Mouse (Mus musculus) heart, adult 9 months (tissue): ENCODE results near the gene Pcca.

Experiments
- DNase-seq, 2 experiments: peaks; one replicate each; pipeline ENCODE4 v3.0.0; 2022; ENCODE audit warnings: low spot score in 2 of 2

Gene Pcca

DNA sequence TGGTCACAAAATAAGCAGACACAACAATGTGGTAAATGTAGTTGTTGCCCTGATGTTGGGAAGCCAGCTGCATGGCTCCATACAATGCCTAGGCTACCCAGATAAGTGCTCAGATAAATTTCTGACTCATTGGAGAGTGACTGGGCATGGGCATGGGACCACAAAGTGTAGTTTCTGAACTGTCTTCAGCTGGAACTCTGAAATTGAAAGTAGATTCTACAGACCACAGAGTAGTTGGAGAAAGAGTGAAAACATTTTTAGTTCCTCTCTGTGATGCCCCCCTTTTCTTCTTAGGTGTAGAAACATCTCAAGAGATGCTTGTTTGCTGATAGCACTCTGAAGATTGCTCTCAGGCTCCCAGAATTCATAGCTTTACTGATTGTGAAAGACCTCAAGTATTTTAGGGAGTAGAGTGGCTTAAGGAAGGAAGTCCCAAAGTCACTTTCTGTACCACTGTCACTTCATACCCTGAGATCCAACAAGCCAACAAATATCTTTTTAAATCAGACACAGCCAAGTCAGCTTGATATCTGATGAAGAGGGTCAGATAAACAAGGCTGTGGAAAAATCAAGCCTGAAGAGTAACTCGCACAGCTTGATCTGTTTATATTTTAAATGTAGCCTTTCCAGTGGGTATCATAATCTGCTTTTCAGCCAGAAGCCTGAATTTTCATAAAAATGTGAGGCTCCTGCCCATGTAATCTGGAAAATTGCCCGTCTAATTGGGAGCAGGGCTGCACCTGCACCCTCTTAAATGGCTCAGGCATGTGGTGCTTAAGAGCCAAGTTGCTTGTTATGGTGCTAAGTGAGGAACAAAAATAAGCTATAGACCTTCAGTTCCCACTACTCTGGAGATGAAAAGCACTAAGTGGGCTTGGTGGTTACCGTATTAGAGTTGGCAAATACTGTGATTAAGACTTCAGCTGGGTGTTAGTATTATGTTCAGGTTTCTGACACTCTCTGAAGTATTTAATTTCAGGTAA, 214.0 kb downstream of the Pcca start:
- DNase-seq: no peak

DNA sequence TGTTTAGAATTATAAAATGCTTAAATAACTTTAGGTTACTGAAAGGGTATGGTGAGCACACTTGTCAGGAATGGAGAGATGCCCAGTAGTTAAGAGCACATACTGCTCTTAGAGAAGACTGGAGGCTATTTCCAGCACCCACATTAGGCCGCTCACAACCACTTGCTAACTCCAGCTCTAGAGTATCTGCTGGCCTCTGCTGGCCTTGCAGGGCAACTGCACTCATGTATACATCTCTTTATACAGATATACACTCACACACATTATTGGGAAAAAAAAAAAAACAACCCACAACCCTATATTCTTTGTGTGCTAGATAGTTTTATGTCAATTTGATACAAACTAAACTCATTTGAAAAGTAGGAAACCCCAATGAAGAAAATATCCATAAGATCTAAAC, 217.4 kb downstream of the Pcca start:
- no peak for DNase-seq

DNA sequence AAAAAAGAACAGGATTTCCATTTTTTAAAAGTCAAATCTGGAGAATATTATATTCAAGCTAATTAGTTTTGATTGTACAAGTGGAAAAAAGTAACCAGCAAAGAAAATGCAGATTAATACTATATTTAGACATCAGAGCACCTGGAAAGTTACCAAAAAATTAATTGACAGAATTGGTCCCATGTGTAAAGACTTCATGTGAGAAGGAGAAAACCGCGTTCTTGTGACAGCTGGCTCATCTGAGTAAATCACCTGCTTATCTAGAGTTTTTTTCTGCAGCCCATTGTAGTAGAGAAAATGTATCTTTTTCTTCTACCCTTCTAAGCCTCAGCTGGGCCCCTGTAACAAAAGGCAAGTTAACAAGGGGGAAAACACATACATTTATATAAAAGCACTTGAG, 219.2 kb downstream of the Pcca start:
- DNase-seq: no peak

DNA sequence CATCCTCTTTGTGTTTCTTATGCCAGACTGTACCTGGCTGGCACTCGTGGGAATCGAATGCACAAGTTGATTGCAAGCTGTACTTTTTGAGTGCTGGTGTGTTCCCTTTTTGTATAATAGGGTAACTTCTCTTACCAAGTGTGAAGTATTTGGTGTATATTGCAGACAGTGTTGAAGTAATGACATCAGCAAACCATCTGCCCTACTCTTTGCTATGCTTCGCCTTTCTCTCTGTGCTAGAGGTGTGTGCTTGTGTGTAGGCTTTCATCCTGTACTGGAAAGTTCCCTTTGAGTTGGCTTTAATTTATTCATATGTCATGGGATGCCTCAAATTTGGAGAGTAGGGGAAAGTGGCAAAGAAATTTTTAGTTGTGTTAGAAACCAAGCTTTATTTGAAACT, 220.2 kb downstream of the Pcca start:
- DNase-seq: no peak

DNA sequence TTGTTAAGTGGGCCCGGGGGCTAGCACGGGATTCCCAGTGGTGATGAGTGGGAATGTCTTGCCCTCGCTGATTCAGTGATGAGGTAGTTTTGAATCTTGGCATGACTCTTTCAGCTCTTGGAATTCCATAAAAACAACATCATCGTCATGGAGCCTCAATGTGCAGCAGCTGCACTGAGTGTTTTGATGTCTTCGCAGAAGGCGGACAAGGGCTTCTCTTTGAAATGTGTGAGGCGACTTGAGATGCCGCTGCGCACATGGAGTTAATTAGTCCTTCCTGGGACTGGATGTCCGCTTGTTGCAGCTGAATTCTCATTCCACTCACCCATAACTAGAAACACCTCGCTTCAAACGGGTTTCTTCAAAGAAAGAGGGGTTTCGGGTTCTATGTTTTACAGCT, 221.4 kb downstream of the Pcca start:
- DNase-seq: no peak

DNA sequence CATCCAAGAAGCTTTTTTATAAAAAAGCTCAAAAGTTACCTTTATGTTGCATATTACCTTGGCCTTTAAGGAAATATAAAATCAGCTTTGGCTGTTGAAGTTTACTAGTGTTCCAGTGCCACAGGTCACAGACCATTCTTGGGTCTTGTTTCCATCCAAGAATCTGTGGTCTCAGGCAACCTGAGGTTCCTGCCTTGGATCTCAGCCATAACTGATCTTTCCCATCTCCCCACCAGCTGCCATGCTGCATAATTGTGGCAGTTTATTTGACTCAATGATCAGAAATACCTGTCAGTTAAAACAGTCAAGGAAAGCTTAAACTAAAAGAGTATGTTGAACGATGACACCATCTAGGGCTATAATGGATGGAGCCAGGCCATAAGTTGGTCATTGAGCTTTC, 222.5 kb downstream of the Pcca start:
- no peak for DNase-seq

DNA sequence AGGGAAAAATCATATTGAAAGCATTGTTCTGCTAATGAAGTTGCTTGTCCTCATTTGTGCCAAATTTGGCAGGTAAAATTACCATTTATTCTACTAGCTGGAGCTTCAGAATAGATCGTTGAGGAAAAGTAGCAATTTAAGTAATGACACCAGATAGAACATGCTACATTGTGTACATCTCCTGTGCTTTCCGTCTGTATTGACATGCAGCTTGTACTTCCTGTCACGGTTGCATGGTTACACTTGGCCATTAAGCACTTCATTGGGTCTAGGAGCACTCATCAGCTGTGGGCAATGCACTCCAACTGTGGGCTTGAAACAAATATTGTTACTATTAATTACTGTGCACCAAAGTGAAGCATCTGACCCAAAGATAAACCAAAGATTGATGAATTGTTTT, 225.8 kb downstream of the Pcca start:
- DNase-seq: no peak

DNA sequence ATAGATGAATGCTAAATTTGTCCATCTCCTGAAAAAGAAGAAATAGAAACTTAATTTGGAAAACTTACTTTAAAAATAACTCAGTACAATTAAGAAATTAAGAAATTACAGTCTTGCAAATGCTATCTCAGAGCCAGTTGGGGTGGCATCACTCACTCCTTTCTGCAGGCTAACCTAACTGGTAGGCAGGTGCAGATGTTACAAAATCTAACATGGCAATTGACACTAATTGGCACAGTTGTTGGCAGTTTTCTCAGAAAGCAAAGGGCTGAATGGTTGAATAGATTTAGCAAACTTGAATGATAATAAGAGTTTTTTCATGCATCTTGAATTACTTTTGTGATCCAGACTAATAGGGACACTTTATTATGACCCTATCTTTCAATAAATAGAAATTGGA, 226.7 kb downstream of the Pcca start:
- no peak for DNase-seq

DNA sequence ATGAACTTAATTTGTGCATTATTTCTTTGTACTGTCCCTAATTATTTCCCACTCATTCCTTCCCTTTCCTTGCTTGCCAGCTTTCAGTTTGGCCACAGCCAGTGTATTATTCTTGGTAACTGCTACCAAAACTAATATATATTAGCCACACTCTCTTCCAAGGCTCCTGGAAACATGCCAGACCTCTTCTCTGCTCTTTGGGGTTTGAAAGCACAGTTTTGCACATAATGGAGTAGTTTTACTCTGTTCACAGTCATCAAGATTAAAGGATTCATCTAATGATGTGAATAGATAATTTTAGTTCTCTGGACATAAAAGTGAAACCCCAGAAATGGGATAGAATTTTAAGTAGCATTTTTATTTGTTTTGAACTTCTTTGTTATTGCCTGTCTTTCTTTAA, 228.5 kb downstream of the Pcca start:
- no peak for DNase-seq

DNA sequence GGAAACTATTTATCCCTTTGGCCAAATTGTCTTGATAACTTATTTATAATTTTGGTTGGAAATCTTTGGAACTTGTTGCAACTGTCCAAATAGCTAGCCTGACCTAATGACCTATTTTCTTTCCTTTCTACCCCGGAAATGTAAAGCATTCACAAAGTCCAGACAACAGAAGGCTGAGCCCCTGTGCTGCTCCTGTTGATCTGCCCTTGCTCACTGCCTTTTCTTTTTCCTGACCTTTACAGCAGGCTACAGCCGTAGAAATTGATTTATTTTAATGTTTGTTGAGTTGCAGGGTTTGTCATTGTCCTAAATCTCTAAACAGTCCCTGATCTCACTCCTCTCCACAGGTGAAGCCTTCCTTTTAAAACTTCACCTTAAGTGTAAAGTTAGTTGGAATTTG, 231.8 kb downstream of the Pcca start:
- DNase-seq: no peak

DNA sequence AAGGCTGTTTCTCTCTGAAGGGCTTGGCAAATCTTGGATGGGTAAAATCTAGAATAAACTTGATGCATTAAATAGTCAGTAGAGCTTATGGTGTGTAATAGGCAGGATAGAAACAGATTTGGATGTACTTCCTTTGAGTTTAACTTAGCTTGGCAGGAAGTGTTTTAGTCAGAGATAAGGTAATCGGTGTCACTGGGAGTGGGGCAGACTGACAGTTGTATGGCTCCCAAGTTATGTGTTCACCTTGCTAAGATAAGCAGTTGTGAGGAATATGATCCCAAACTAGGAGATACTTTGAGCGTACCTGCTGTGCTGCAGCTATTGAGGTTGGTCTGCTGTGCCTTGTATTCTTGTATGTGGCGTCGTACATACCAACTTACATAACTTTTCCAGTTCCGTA, 232.3 kb downstream of the Pcca start:
- no peak for DNase-seq

DNA sequence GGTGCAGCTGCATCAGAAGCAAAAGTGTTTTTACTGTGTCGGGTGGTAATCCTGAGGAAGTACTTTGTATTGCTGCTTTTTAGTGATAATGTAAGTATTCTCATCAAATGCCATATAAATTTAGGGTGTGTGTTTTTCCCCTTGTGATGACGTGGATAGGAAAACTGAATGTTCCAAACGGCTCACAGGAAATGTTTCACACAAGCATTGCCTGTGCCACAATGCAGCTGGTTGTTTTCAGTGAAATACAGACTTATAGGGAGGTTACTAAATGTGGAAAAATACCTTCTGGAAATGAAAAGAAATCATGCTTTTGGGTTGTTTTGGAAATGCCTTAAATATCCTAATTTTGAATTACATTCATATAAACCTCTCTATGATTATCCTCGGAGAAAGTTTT, 250.6 kb downstream of the Pcca start:
- no peak for DNase-seq

DNA sequence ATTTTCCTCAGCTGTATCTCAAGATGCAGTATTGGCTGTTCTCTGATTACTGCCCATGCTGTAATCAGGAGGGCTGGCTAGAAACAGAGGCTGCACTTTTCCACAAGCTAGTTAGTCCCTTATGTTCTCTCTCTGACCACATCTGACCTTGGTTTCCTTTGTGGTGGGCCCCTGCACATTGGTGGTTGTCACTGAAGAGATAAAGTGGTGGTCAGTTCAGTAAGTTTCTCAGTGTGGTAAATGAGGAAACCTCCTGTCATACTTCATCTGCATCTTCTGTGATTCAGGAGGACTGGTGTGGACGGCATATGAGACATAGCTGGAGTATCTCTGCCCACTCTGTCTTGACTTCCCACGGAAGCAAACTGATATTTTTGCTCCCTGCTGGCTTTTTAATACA, 254.1 kb downstream of the Pcca start:
- DNase-seq: no peak

DNA sequence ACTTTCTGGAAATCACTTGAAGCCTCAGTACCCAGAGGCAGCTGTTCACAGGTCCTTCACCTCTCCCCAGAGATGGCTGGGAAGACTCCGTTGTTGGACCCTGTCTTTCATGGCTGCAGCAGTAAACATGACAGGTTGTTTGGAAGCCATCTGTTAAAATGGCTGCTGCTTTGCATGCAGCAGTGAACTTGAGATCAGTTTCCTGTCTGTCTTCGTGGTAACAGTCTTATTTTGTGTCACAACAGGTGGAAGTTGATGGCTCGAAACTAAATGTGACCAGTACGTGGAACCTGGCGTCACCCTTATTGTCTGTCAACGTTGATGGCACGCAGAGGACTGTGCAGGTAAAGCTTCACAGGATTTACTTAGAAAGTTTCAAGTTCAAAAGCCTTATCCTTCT, 256.0 kb downstream of the Pcca start:
- no peak for DNase-seq

DNA sequence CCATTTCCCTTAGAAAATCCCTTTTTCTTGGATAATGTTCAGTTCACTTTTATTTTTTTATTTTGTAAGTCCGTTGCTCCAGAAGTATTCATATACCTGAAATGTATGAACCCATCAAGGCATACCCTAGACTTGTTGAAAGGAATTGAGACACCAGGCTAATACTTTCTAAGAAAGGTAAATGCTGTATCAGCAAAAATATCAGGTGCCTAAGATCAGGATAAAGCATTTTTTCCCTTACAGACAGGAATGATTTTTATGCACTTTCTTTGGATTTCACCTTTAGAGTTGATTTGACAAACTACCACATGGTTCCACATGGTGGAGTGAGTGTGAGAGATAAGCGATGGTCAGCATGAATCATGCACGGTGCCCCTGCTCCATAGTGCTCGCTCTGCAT, 259.2 kb downstream of the Pcca start:
- DNase-seq: no peak

DNA sequence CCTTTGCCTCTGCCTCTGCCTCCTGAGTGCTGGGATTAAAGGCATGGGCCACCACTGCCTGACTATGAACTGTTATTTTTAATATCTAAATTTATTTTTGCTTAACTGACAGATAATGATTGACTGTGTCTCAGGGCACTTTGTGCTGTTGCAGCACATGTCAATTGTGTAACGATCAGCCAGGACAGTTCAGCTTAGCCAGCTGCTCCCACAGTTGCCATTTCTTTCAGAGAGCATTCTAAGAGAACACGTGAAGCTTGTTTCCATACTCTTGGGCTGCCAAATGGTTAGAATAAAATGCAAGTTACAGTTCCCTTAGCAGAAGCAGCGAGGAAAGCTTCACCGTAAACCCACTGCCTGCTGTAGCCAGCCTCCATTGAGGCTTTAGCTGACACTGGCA, 266.2 kb downstream of the Pcca start:
- DNase-seq: no peak

DNA sequence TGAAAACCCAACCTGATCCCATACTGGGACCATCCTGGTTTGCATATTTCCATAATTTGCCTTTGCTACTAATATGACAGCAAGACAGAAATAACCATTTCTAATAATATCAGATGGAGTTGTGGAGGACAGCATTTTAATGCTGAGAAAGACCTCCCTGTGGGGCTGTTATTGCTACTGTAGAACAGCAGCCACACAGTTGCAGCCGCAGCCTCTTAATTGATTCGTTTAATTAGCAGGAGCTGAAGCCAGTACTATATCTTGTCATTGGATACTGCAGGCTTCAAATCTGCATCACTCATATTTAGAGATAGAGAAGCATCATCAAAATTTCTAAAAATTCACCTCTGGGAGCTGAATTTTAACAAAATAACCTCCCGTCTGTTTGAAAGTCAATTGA, 286.9 kb downstream of the Pcca start:
- no peak for DNase-seq

DNA sequence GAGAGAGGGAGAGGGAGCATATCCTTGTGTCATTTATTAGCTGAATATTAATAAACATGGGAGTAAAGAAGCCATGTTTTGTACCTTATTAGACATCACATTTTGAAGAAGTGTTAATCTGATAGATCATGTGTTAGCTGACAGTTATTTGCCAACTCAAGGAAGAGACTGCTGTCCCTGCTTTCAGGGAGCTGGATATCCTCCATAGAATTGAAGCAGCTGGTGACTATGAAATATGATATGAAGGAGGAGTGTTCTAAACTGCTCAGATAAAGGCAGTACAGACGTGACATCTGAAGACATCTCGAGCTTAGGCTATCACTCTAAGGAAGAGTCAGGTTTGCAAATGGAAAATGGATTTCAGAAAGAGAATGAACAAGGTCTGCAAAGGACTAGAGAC, 289.7 kb downstream of the Pcca start:
- DNase-seq: no peak

DNA sequence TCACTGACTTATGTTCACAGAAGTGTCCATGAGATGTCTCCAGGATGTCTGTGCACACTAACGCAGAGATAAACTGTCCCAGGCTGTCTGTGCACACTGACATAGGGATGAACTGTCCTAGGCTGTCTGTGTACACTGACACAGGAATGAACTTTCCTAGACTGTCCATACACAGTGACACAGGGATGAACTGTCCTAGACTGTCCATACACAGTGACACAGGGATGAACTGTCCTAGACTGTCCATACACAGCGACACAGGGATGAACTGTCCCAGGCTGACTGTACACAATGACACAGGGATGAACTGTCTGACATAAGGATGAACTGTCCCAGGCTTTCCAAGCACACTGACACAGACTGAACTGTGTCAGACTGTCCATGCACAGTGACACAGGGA, 291.3 kb downstream of the Pcca start:
- no peak for DNase-seq

DNA sequence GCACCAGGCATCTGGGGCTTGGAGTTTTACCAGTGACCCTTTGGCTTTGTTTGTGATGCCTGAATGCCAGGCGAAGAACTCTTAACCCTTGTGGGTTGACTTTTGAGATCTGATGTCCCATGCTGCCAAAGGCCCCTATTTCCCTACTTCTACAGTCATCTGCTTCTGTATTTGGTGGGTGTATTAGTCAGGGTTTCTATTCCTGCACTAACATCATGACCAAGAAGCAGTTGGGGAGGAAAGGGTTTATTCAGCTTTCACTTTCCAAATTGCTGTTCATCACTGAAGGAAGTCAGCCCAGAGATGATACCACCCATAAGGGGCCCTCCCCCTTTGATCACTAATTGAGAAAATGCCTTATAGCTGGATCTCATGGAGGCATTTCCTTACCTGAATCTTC, 296.3 kb downstream of the Pcca start:
- no peak for DNase-seq

DNA sequence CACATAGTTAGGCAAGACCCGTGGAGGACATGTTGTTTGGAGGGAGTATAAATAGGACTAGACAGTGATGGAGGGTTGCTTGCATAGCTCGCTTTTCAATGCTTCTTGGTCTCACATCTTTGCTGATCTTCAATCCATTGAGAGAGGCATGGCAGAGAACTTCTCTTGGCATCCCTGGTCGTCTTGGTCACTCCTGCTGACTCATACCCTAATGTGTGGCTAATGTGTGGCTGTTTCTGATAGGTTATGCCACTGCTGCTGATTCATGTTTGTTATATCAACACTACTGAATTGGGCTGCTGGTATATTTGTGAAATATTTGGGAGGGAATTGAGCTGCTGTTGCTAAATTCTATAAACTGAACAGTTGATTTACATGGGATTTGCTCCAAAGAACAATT, 299.5 kb downstream of the Pcca start:
- DNase-seq: no peak

DNA sequence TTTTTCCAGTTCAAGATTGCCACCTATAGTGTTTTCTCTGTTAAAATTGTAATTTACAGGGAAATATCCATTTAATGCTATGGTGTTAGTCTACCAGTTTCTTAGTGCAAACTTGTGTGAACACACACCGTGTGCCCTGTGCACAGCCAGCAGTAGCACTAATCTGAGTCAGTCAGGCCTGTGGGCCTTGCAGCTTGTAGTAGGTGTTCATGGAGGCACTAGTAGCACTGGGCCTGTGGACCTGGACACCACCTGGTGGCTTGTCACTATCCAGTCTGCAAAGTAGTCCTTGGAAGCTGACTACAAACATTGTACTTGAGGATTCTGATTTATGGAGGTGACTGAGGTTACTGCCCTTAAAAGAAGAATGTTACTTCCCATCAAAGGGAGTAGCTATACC, 300.6 kb downstream of the Pcca start:
- DNase-seq: no peak

DNA sequence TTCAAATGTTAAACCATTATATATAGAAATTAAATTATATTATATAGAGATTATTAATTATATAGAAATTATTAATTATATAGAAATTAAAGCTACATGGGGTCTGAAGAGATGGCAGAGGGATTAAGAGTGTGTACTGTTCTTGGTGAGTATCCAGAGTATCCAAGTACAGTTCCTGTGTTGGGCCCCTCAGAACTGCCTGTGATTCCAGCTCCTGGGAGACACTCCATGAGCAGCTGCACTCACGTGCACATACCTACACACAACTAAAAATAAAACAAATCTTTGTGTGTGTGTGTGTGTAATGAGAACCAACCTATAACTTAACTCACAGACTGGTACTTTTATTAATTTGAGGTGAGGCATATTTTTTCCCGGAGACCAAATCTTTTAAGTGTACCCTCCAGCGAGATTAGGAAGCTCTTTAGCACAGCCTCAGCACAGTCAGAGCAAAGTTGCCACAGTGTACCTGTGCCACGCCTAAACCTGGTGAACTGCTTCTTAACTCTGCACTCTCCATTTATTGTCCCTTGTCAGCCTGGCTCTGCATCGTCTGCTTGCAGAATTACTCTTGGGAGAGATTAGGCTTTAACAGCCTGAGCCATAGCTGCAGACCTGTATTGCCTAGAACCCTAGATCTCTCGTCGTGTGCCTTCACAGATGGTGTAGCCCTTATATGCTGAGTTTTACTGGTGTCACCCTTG, 301.5 kb downstream of the Pcca start:
- DNase-seq: no peak
